Mouse (Mus musculus): ENCODE measurements around the gene Hmgcs2.

The Hmgcs2 gene

DNA sequence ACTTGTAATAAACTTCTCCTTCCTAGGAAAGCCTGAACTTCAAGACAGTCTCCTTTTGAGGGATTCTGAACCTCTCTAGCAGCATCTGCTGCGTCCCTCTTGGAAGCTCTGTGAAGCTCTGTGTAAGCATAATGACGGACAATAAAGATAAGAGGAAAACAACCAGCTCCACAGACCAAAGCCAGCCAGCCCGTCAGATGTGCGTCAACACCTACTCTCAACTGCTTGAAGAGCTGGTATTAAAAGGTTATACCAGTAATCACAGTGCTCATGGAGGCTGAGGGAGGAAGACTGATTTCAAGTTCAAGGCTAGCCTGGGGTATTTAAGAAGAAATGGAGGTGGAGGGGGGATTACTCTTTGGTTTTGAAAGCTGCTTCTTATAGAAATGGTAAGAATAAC is 553 bp upstream of the Hmgcs2 start:
- no peak for DNase-seq (ENCODE audit: low read depth, low spot score)

DNA sequence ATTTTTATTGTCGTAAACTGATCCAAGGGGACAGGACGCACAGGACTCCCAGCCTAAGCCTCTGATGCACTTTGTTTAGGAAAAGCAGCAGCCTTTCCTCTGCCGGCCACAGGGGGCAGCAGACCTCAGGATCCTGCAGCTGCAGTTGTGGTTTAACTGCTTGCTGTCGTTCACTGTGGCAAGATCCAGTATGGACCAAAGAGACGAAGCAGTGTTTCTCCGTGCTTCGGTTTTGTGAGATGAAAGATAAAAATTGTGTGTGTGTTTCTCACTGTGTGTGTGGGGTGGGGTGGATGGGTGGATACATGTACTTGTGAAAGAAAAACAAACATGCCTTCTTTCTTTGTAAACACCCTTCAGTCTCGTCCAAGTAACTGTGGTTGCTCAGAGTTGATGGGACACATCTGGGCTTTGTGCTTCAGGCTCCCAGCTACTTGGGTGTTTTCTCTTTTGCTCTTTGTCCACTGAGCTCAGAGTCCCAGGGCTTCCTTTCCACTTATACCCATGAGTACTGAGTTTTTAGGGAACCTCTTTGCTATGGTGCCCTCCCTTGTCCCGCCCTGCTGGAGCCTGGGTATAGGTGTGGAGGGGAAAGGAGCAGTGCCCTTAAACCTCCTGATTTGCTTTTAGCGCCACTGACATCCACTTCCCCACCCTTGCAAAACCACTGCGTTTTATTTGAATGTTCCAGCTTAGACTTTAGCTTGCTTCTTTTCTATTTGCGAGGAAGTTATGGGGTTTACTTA is 871 bp downstream of the Hmgcs2 start:
- peak; percentile 77 for DNase-seq (ENCODE audit: low read depth, low spot score)

GRCm38 (mm10) chr3:98282422-98282821 is 2.2 kb downstream of the Hmgcs2 start:
- no peak for DNase-seq (ENCODE audit: low read depth, low spot score)

GRCm38 (mm10) chr3:98283205-98283604 is 3.0 kb downstream of the Hmgcs2 start:
- DNase-seq (ENCODE audit: low read depth, low spot score) = no peak

GRCm38 (mm10) chr3:98291044-98291443 is 10.8 kb downstream of the Hmgcs2 start:
- no peak for DNase-seq (ENCODE audit: low read depth, low spot score)

DNA sequence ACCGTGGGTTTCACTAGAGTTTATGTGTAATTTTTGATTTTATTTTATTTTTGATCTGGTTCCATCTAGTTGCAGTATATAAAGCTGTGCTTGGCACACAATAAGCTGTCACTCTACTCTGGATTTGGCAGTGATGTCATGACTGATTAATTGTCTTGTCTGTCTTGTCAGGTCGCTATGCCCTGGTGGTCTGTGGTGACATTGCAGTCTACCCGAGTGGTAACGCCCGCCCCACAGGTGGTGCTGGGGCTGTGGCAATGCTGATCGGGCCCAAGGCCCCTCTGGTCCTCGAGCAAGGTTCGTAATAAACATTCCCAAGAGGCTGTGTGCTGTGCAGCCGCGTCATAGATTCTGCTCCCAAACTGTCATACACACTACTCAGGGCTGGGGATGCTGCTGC is 15.7 kb downstream of the Hmgcs2 start:
- no peak for DNase-seq (ENCODE audit: low read depth, low spot score)

DNA sequence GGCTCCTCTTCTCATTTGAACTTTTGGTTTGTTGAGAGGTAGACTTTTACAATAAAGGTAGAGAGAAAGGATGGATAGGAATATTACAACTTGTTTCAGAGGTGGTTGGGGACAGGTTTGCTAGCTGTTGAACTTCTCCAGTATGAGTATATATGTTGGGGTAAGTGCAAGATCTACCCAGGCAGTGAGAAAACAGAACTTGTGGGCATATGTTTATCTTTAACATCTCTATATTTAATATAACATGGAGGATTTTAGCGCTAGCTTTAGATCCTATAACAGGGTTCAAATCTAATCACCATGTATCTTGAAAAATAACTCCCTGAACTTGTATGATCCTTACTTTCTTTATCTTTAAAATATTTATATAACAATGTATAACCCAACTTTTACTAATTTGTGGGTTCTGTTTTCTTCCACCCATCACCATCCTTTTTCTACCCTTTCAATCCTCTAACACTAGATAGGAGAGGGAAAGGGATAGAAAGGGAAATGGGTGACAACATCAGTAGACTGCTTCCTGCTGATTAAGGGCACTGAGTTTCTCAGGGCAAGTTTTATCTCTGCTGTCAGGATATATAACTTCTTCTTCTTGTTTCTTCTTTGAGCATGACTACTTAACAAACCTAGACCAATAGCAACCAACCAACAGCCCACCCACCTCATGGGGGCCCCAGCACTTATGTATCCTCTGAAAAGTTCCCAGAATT is 19.3 kb downstream of the Hmgcs2 start:
- DNase-seq (ENCODE audit: low read depth, low spot score) = no peak

GRCm38 (mm10) chr3:98300266-98300665 is 20.0 kb downstream of the Hmgcs2 start:
- DNase-seq (ENCODE audit: low read depth, low spot score) = no peak

DNA sequence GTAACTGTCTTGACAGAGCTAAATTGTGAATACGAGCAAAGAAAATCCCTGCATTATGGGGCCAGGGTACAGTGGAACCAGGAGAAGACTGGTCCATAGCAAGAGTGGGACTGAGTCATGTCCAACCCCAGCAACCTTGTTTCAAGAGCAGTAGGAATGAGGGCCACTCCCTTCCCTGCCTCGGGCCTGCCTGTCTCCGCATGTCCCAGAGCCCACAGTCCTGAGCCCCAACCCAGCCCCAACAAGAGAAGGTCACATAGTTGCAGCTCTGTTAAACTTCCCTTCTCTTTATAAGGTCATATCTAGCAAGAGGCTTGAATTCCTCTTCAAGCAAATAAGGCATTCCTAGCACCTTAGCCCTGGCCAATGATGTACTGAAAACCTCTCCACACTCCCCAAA is 21.5 kb downstream of the Hmgcs2 start:
- DNase-seq (ENCODE audit: low read depth, low spot score) = no peak

DNA sequence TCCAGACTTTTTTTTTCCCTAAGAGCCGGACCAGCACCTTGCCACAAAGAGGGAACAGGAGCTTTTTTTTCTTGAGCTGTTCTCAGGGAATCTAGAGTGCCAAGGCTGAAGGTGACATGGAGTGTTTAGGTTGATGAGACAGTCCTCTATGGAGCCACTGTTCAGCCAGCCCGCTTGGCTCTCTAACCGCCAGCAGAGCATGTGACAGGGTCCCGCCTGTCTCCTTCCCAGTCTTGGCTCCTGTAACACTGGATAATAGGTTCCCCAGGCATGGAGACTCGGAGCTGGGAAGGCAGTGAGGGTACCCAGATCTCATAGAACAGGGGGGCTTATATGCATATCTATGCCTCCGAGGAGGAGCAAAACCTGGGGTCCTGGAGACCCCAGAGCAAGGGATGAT is 28.4 kb downstream of the Hmgcs2 start:
- no peak for DNase-seq (ENCODE audit: low read depth, low spot score)

GRCm38 (mm10) chr3:98310456-98310855 is 30.2 kb downstream of the Hmgcs2 start:
- no peak for DNase-seq (ENCODE audit: low read depth, low spot score)

GRCm38 (mm10) chr3:98312867-98313266 is 32.6 kb downstream of the Hmgcs2 start:
- DNase-seq (ENCODE audit: low read depth, low spot score) = peak; percentile 66

DNA sequence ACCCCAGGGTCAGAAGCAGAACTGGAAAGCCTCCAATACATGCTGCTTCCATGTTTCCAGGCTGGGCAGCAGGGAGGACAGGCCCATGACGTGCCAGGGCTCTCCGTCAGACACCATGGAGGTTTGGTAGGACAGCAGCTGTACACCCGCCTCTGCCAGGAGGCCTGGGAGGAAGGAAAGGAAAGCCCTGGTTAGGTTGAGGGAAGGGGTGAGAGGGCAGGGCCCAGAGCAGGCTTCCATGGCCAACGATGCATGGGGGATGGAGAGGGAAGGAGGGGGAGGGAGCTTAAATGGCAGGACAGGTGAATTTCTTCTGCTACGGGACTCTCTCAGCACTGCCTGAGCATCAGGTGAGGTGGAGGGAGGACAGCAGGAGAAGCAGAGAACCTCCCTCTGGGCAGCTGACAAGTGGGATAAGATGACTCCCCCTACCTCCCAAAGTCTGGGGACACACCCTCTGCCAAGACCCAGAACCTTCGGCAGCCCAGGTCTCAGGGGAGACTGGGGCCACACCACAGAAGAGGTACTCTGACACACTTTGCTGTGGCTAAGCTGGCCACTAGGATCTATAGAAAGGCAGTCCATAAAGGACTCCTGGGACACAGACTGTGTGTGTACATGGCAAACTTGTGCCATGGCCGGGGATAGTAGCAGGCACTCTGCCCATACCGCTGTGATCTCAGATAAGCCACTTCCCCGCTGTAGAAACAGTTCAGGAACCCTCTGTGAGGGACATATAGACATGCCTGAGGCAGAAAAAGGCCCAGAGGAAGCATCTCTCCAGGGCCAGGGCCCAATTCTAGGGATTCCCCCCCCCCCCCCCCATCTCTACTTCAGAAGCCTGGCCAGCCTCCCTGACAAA is 33.3 kb downstream of the Hmgcs2 start:
- DNase-seq (ENCODE audit: low read depth, low spot score) = no peak

DNA sequence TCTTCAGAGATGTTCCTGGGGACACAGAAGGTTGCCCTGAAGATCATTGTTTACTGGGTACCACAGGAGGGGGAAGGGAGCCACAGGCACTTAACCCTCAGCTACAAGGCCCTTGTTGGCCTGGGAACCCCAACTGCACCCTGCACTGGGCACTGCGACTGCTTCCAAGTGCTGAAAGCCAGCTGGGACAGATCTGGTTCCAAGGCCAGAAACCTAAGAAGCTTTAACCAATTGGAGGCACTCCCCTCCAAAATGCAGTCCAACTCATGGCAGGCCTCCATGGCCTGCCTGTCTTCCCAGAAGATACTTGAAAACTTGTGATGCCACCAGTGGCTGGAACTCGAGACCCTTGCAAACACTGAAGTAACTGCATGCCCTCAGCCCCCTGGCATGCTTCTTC is 34.9 kb downstream of the Hmgcs2 start:
- DNase-seq (ENCODE audit: low read depth, low spot score) = no peak

- DNase-seq (ENCODE audit: low read depth, low spot score) = no peak
Measured at GRCm38 (mm10) chr3:98317143-98317542, 36.9 kb downstream of the Hmgcs2 start.

DNA sequence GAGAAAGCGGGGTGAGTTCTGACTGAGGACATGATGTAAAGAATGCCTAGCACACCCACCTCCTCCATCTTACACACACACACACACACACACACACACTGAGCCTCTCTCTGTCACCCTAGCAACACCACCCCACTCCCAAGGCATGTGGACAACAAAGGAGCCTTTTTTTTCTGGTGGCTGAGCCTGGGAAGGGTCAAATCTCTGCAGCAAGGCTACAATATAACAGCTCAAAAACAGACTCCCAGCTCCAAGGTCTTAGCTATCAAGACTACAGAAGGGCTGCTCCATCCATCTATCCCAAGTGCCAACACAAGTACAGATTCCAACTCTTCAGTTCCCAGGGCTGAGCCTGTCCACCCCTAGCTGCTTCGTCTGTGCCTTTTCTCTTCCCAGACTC is 39.0 kb downstream of the Hmgcs2 start:
- no peak for DNase-seq (ENCODE audit: low read depth, low spot score)

- no peak for DNase-seq (ENCODE audit: low read depth, low spot score)
Measured at GRCm38 (mm10) chr3:98322209-98322608, 42.0 kb downstream of the Hmgcs2 start.

DNA sequence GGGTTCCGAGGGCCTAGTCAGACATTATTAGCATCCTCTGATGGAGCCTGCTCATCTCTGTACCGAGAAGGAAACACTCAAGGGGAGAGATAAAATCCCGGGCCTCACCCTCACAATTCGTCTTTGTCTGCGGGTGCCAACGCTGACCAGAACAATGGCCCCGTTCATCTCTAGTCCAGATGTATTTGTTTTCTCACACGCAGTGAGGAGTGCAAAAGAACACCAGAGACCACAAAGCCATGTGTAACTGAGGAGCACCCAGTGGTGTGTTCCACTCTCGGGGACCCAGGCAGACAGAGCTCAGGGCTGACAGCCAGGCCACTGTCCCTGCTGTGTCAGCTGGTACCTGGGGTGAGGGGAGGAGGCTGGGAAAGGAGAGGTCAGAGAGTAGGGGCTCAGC is 44.0 kb downstream of the Hmgcs2 start:
- no peak for DNase-seq (ENCODE audit: low read depth, low spot score)

DNA sequence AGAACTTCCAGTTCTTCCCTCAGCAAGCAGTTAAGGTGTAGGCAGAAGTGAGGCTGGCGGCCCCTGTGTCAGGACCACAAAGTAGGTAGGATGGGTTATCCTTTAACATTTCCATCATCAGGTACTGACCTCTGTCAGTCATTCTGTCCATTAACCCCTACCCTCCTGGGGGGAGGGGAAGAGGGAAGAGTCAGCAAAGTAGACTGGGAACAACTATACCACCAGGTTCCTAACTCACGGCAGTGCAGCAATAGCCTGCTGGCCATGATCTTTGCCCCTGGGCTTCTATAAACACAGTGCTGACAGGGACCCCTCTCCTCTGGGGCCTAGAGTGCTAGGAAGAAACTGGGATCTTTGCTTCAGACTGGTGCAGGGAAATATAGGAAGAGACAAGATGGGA is 53.8 kb downstream of the Hmgcs2 start:
- no peak for DNase-seq (ENCODE audit: low read depth, low spot score)

DNA sequence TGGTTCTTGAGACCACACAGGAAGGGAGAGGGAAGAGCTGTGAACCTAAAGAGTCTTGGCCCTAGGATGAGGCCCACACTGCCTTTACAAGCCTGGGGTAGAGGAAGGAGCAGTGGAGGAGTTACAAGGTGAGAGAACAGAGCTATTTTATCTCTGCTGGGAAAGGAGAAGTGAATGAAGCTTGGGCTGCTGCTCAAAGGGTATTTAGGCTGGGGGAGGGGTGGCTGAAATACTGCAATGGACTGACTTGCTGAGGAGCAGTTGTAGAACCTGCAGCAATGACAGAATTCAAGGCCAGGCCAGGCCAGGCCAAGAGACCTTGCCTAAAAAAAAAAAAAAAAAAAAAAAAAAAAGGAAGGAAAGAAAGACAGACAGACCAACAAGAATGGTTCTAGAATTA is 55.1 kb downstream of the Hmgcs2 start:
- DNase-seq (ENCODE audit: low read depth, low spot score) = no peak

- peak; percentile 56 for DNase-seq (ENCODE audit: low read depth, low spot score)
Measured at GRCm38 (mm10) chr3:98335886-98336285, 55.7 kb downstream of the Hmgcs2 start.

Measured in CD4-positive, CD25-positive, alpha-beta regulatory T cell, adult 2 months (primary cell).